Mouse (Mus musculus) hindbrain, postnatal 0 days (tissue): ENCODE results near the gene Nacc1. TPM values are rescaled to one million over a fixed set of nuclear protein-coding genes. Genes with fewer than 3 reads are reported as not detected.

Source experiments
- ATAC-seq: fragments of 200-750 bp; cut with Nextera tagmentation; 2 replicates; pipeline ENCODE4 v1.8.0; 2017; ENCODE audit warnings: mild to moderate bottlenecking, moderate TSS enrichment, moderate library complexity
- DNase-seq: peaks from one replicate; pipeline ENCODE4 v3.0.0-alpha.2; 2015; ENCODE audit warnings: low spot score
- H3K27ac ChIP-seq: fragments of 300-500 bp; sonication (generic); 2 replicates; pipeline ENCODE4 v1.5.1; 2014; ENCODE audit warnings: mild to moderate bottlenecking
- H3K27me3 ChIP-seq: fragments of 300-500 bp; sonication (generic); 2 replicates; pipeline ENCODE4 v1.6.1; 2014; ENCODE audit warnings: low read length, mixed read lengths; ENCODE audit not compliant: insufficient read depth
- H3K36me3 ChIP-seq: fragments of 300-500 bp; sonication (generic); 2 replicates; pipeline ENCODE4 v1.6.1; 2014; ENCODE audit warnings: low read length, mixed read lengths; ENCODE audit not compliant: insufficient read depth
- H3K4me1 ChIP-seq: fragments of 300-500 bp; sonication (generic); 2 replicates; pipeline ENCODE4 v1.6.1; 2014; ENCODE audit warnings: antibody characterized with exemption, low read length, mixed read lengths; ENCODE audit not compliant: insufficient read depth
- H3K4me2 ChIP-seq: fragments of 300-500 bp; sonication (generic); 2 replicates; pipeline ENCODE4 v1.6.1; 2014; ENCODE audit warnings: low read depth, mild to moderate bottlenecking, low read length, moderate library complexity, mixed read lengths
- H3K4me3 ChIP-seq: fragments of 300-500 bp; sonication (generic); 2 replicates; pipeline ENCODE4 v1.5.1; 2014; ENCODE audit warnings: low read length
- H3K9ac ChIP-seq: fragments of 300-500 bp; sonication (generic); replicated peaks from 2 replicates; pipeline ENCODE4 v1.6.1; 2014; ENCODE audit warnings: mild to moderate bottlenecking, low read length, moderate library complexity, mixed read lengths
- H3K9me3 ChIP-seq: fragments of 300-500 bp; sonication (generic); 2 replicates; pipeline ENCODE4 v1.6.1; 2016; ENCODE audit warnings: low read length, mixed read lengths
- CTCF ChIP-seq: IDR thresholded peaks from 2 replicates; pipeline ENCODE4 v1.5.1; 2016; ENCODE audit warnings: antibody characterized with exemption, control low read depth, low read depth
- WGBS: fragments of 180-500 bp; shearing (Covaris S2); extraction: QIAGEN DNeasy Blood & Tissue Kit; methylation state at CpG from one replicate; pipeline ENCODE4 v1.1.7; 2014; 5-methylcytosine and 5-hydroxymethylcytosine counted together
- polyA plus RNA-seq: library from polyadenylated mRNA; unstranded; fragments of >200 nt; fragmentation: Nextera tagmentation; extraction: Ambion mirVana; gene quantifications from 2 replicates; pipeline ENCODE4 v1.2.1, GENCODE M21; 2015
- total RNA-seq: library from RNA; depleted of rRNA; stranded (reverse); fragments of >200 nt; gene quantifications from 2 replicates; pipeline ENCODE4 v1.2.3, GENCODE M21; 2014

Nacc1 gene
- total and polyA plus RNA-seq, 2 experiments from 2014 or later, result 14.9 to 129 TPM

DNA sequence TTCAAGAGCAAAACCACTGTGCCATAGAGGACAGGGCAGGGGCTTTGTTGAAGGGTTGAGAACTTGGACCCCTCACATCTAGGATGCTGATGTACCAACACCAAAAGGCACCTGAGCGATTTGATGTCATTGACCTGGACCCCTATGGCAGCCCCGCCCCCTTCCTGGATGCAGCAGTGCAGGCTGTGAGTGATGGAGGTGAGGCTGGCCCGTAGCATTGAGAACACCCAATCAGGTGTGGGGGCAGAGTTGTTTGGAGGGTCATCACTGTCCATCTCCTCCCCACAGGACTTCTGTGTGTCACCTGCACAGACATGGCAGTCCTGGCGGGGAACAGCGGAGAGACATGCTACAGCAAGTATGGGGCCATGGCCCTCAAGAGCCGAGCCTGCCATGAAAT is 7.5 kb upstream of the Nacc1 start:
- WGBS, result 89% methylated on average over 6 of the region's 6 CpGs
- H3K36me3 ChIP-seq, result peaks cover 38% of the 10 kb centered on the region
- H3K9ac ChIP-seq, result no peak overlapping the region
- no peak overlapping the region for H3K4me3 ChIP-seq
- ATAC-seq (no peak), DNase-seq (no peak)
- no peaks in the 10 kb centered on the region for H3K27me3 ChIP-seq
- TF ChIP-seq CTCF, result no peak
- no peaks in the 10 kb centered on the region for H3K4me1 ChIP-seq
- H3K4me2 ChIP-seq, result no peak overlapping the region
- H3K27ac ChIP-seq, result no peak overlapping the region
- no peaks in the 10 kb centered on the region for H3K9me3 ChIP-seq

- Histone ChIP-seq H3K27ac (no peak overlapping the region), H3K4me3 (no peak overlapping the region), H3K9ac (no peak overlapping the region), H3K36me3 (peaks cover 32% of the 10 kb centered on the region), H3K4me2 (no peak overlapping the region), H3K9me3 (no peaks in the 10 kb centered on the region), H3K4me1 (peaks cover 4% of the 10 kb centered on the region; the same call in 1 of the 2 replicates), H3K27me3 (no peaks in the 10 kb centered on the region)
- DNase-seq (no peak), ATAC-seq (no peak)
- 75% methylated on average over 4 of the region's 4 CpGs for WGBS
- no peak for TF ChIP-seq CTCF
Observed at GRCm38 (mm10) chr8:84693332-84693731, 5.7 kb upstream of the Nacc1 start.

DNA sequence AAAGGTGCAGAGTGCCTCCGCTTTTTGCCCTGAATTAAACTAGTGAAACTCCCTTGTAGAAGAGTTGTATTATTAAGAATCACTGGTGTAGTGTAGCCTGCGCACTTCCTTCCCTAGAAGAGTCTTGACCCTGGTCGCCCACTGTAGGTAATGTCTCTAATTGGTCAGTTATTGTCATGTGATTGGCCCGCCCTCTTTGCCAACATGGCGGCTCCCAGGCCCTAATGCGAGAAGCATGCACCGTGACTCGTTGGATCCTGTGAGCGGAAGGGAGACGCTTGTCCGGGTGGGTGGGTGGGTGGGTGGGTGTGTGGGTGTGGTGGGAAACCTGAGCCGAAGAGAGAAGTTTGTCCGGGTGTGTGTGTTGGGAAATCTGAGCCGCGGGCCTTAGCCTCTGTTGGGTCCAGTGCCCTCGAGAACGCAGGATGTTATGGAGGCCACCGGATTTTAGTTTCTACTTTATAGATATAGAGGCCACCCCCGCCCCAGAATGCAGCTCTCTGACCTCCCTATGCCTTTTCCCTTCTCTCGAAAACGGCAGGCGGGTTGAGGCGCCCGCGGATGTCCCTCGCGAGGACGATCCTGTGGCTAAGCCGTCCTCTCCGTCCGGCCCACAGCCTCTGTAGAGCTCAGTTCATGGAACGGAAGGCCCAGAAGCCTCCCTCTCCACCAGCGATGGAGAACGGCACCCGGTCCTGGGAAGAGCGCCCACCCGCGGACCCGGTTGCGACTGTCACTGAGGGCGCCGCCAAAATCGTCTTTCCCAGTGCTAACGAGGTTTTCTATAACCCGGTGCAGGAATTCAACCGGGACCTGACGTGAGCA is 1.6 kb upstream of the Nacc1 start:
- TF ChIP-seq CTCF, result peak; percentile 42
- peak; percentile 94 for DNase-seq
- peak overlapping the region; percentile 92 for H3K4me2 ChIP-seq
- H3K9ac ChIP-seq, result peak overlapping the region; percentile 65
- H3K4me3 ChIP-seq, result peak overlapping the region; percentile 64
- H3K36me3 ChIP-seq, result peaks cover 15% of the 10 kb centered on the region
- peak; percentile 90 for ATAC-seq
- no peaks in the 10 kb centered on the region for H3K9me3 ChIP-seq
- H3K27me3 ChIP-seq, result no peaks in the 10 kb centered on the region
- peak overlapping the region; percentile 66; the same call in 1 of the 2 replicates for H3K27ac ChIP-seq
- peaks cover 22% of the 10 kb centered on the region for H3K4me1 ChIP-seq
- WGBS, result under 1% methylated on average over 47 of the region's 47 CpGs

DNA sequence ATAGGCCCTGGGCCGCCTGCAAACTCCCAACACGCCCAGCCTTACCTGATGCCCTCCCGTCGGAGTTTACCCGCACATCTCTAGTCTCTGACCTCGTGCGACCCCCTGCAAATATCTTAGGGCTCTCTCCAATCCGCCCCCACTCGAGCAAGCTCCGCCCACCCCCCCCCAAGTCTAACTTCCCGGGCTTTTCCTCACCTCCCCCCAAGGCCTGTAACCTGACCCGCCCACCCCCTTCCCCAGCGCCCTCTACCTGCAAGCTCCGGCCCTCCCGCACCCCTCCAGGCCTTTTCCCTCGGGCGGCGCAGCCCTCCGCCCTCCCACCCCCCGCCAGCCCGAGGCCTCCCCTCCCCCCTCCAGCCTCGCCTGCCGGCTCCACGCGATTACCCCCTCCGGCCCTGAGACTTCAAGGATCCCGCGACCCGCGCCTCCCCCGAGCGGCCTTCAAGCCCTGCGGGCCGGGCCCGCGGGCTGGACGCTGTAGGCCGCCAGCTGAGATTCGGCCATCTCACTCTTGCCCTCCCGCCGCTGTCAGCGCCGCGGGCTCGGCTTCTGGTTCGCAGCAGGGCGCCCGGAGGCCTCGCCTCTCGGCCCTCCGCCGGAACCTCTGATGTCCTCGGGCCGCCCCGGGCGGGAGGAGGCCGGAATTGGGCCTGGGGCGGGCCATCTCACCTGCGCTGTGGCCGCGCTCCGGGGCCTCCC is 508 bp downstream of the Nacc1 start:
- no peak for TF ChIP-seq CTCF
- ATAC-seq, result peak; percentile 30
- 1% methylated on average over 46 of the region's 62 CpGs for WGBS
- H3K27ac ChIP-seq, result peak overlapping the region; percentile 89
- H3K4me3 ChIP-seq, result peak overlapping the region; percentile 100
- no peaks in the 10 kb centered on the region for H3K27me3 ChIP-seq
- H3K9ac ChIP-seq, result peak overlapping the region; percentile 100
- no peaks in the 10 kb centered on the region for H3K9me3 ChIP-seq
- peak overlapping the region; percentile 94 for H3K4me2 ChIP-seq
- peaks cover 22% of the 10 kb centered on the region for H3K4me1 ChIP-seq
- H3K36me3 ChIP-seq, result peaks cover 3% of the 10 kb centered on the region
- DNase-seq, result peak; percentile 47

DNA sequence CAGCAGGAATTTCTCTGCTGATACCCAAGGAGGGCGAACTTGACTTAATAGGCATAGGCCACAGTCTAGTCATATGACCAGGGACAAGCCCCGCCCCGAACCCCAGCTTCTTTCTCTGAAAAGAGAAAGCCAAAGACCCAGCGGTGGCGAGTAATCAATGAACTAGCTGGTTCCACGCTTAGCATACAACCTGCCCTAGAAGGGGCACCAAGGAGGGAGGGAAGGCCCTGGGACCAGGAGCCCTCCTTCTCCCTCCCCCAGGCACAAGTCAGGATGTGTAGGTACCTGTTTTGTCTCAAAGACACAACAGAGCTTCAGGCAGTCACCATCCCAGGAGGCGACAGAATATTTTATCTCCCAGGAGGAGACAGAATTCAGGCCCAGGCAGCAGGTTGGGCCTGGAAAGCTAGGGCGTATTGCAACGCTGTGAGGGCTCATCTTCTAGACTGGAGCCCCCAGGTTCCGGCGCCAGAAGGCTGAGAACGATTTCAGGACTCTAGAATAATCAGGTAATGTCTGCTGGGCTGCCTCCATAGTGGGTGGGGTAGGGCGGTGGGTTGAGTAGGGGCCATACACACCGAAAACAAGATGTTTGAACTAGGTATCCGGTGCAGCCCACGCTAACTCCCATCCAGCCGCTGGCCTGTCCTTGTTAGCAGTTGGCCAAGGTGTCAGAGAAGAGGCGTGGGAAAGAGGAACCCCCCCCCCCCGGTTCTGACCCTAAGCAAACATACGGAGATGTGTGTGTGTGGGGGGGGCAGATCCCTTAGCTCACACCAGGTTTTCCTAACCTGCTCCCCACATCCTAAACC is 1.3 kb downstream of the Nacc1 start, which contains the start of gene Trmt1:
Gene Trmt1 (plus strand): TSS at position 117 of the 812 bp plus-strand sequence.
- Histone ChIP-seq H3K9me3 (no peaks in the 10 kb centered on the region), H3K4me2 (peak within 1 kb of the TSS; percentile 94), H3K9ac (peak within 1 kb of the TSS; percentile 100), H3K4me3 (peak within 1 kb of the TSS; percentile 100), H3K4me1 (peaks cover 22% of the 10 kb centered on the region), H3K27ac (peak within 1 kb of the TSS; percentile 89), H3K36me3 (no peaks in the 10 kb centered on the region), H3K27me3 (no peaks in the 10 kb centered on the region)
- DNase-seq, result peak; percentile 52
- TF ChIP-seq CTCF, result no peak
- no peak for ATAC-seq
- WGBS, result 6% methylated on average over 20 of the region's 20 CpGs

DNA sequence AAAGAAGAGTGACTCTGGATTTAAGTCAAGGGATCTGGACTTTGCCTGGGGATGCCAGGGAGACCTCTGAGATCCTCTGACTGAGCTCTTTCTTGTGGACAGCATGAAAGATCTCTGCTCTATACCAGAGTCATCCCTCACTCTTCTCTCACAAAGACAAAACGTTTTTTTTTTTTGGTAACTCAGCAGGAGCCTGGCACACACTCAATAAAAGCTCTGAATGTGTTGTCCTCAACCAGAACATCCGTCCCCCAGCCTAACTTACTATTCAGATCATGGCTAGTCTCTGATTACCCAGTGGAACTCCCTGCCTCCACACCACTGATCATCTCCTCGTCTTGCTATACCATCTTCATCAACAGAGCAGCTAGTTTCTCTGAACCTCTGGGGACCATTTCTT is 3.1 kb downstream of the Nacc1 start:
- no peaks in the 10 kb centered on the region for H3K27me3 ChIP-seq
- ATAC-seq, result no peak
- TF ChIP-seq CTCF, result no peak
- WGBS, result 10% methylated on average over 3 of the region's 3 CpGs
- H3K9ac ChIP-seq, result no peak overlapping the region
- H3K4me2 ChIP-seq, result no peak overlapping the region
- peak overlapping the region; percentile 41; the same call in 1 of the 2 replicates for H3K27ac ChIP-seq
- H3K4me3 ChIP-seq, result no peak overlapping the region
- H3K36me3 ChIP-seq, result no peaks in the 10 kb centered on the region
- peak; percentile 58 for DNase-seq
- peaks cover 22% of the 10 kb centered on the region for H3K4me1 ChIP-seq
- no peaks in the 10 kb centered on the region for H3K9me3 ChIP-seq
